Mouse (Mus musculus): Measurements from ENCODE around the gene Tep1.

GRCm38 (mm10) chr14:50802843-50803562, 67.4 kb downstream of the Tep1 start:
- no peak for TF ChIP-seq CTCF (IDR thresholded peaks at IDR 0.05; ENCODE audit: low read depth, low read length)
- TF ChIP-seq POLR2A (IDR thresholded peaks at IDR 0.05; ENCODE audit: extremely low read depth, insufficient read depth, low read length): no peak

Data from liver, adult 2 months (tissue).